ENCODE assay signal across 31 mouse cellular contexts in genomic region chrX:101765111-101765510, GRCm38 (mm10). TPM values are rescaled to one million over a fixed set of nuclear protein-coding genes. Genes with fewer than 3 reads are reported as not detected.
DNase-seq lines count a peak whose midpoint lies in the region; TF ChIP-seq lines count a peak whose summit lies in the region.
"Had no signal": no experiment of that assay in that cellular context is flagged by ENCODE, and none has a peak within 500 bp of the region (broad histone marks: within the 10 kb centered on the region; RNA-seq: fewer than 3 reads in every experiment).

No protein-coding gene starts in this region.

- H3K27me3 ChIP-seq in splenic B cell, adult 2 months (ENCODE audit: control insufficient read depth, insufficient read depth, low read length, poor library complexity, severe bottlenecking): no peaks in the 10 kb centered on the region

- no peak for TF ChIP-seq CTCF in left cerebral cortex, adult 2 months (IDR thresholded peaks at IDR 0.05)

- no peak overlapping the region for H3K4me3 ChIP-seq in left cerebral cortex, adult 2 months
- H3K4me3 ChIP-seq: embryonic facial prominence, embryonic 13.5 days; erythroblast, embryonic 14.5 days; forebrain, embryonic 13.5 days; heart, embryonic 13.5 days; limb, embryonic 13.5 days; liver, embryonic 12.5 days; midbrain, embryonic 12.5 days had no signal

- no peaks in the 10 kb centered on the region for H3K36me3 ChIP-seq in splenic B cell, adult 2 months (ENCODE audit: control insufficient read depth, insufficient read depth, low read length, poor library complexity, severe bottlenecking)
- H3K36me3 ChIP-seq: embryonic facial prominence, embryonic 13.5 days; heart, embryonic 13.5 days; limb, embryonic 13.5 days; liver, embryonic 12.5 days; midbrain, embryonic 12.5 days had no signal

- peak; percentile 34 for DNase-seq in right cerebral cortex, adult 18-20 months
- no peak for DNase-seq in right cerebral cortex, postnatal 25 days
- DNase-seq in brain, adult 2 months (ENCODE audit: low read depth, low spot score): peak; percentile 81
- no peak for DNase-seq in left cerebral cortex, adult 2 months (ENCODE audit: extremely low spot score in 1 of 2, low spot score in 2 of 2)
- peak; percentile 10 for DNase-seq in splenic B cell, adult 2 months (ENCODE audit: low read depth, low spot score)
- no peak for DNase-seq in thymus, adult 18-20 months
- DNase-seq in embryo, embryonic 10 days (ENCODE audit: low spot score): no peak
- DNase-seq: adrenal gland, postnatal 36 days; cerebellum, adult 11 months; cerebellum, postnatal 25 days; embryo, embryonic 11 days; gastrocnemius, postnatal 25 days; heart, adult 18-20 months; heart, postnatal 14 days; kidney, postnatal 25 days; layer of hippocampus, postnatal 36 days; lung, adult 2 months had no signal

- H3K27ac ChIP-seq in left cerebral cortex, adult 2 months: peak overlapping the region; percentile 36; the same call in 1 of the 2 replicates
- H3K27ac ChIP-seq: embryonic facial prominence, embryonic 13.5 days; forebrain, embryonic 13.5 days; heart, embryonic 13.5 days; hindbrain, postnatal 0 days; limb, embryonic 13.5 days; liver, embryonic 12.5 days; midbrain, embryonic 12.5 days had no signal

- intact Hi-C loops in left cerebral cortex, adult 2 months (cut with DNase I): no loop called here

RNA-seq across cellular contexts. Expression of gene Gm4779, which starts 29.1 kb away (rescaled TPM):
- total RNA-seq in left cerebral cortex, adult 2 months (2021): under 1 TPM in 1 of 2 experiments, not detected in 1; 0.30 TPM
- total RNA-seq: adrenal gland, adult 18-20 months; adrenal gland, postnatal 36 days; gastrocnemius, postnatal 25 days; heart, adult 18-20 months; heart, postnatal 14 days; megakaryocyte, adult 5-6 weeks; monocyte, adult 5-6 weeks; neutrophil, adult 5-6 weeks had no signal

RNA-seq across cellular contexts. Expression of gene 8030474K03Rik, which starts 29.3 kb away (rescaled TPM):
- not detected for total RNA-seq in left cerebral cortex, adult 2 months (2021)
- total RNA-seq: adrenal gland, adult 18-20 months; adrenal gland, postnatal 36 days; gastrocnemius, postnatal 25 days; heart, adult 18-20 months; heart, postnatal 14 days; hindbrain, postnatal 0 days; layer of hippocampus, adult 8-10 months; layer of hippocampus, postnatal 36 days; megakaryocyte, adult 5-6 weeks; monocyte, adult 5-6 weeks; neutrophil, adult 5-6 weeks had no signal

RNA-seq across cellular contexts. Expression of gene Cxcr3, which starts 31.0 kb away (rescaled TPM):
- not detected for total RNA-seq in left cerebral cortex, adult 2 months (2021)
- total RNA-seq: ES-E14; heart, postnatal 14 days; layer of hippocampus, postnatal 36 days had no signal

Comparison
In these comparisons a context has a peak if more than half of its experiments do, and no peak if none do; other contexts are left out.
1. DNase-seq: peak in right cerebral cortex, adult 18-20 months (single experiment), brain, adult 2 months (single experiment) and splenic B cell, adult 2 months (single experiment); none in right cerebral cortex, postnatal 25 days (single experiment), left cerebral cortex, adult 2 months (0 of 2), thymus, adult 18-20 months (0 of 2) and embryo, embryonic 10 days (single experiment).